Mouse (Mus musculus) hindbrain, embryonic 12.5 days (tissue): ENCODE results near the gene Slc9a5. TPM values are rescaled to one million over a fixed set of nuclear protein-coding genes. Genes with fewer than 3 reads are reported as not detected.
A peak's percentile ranks its signal among the peaks of the same experiment; 100 is the strongest.

Source experiments
- ATAC-seq: fragments of 200-750 bp; cut with Nextera tagmentation; 2 replicates; pipeline ENCODE4 v1.8.0; 2017; ENCODE audit warnings: moderate TSS enrichment; ENCODE audit not compliant: low FRiP score
- H3K27ac ChIP-seq: fragments of 300-500 bp; sonication (generic); 2 replicates; pipeline ENCODE4 v1.5.1; 2016; ENCODE audit warnings: mild to moderate bottlenecking
- H3K27me3 ChIP-seq: fragments of 300-500 bp; sonication (generic); 2 replicates; pipeline ENCODE4 v1.6.1; 2016; ENCODE audit warnings: mild to moderate bottlenecking
- H3K36me3 ChIP-seq: fragments of 300-500 bp; sonication (generic); 2 replicates; pipeline ENCODE4 v1.6.1; 2016; ENCODE audit warnings: mild to moderate bottlenecking
- H3K4me1 ChIP-seq: fragments of 300-500 bp; sonication (generic); 2 replicates; pipeline ENCODE4 v1.6.1; 2016
- H3K4me2 ChIP-seq: fragments of 300-500 bp; sonication (generic); replicated peaks from 2 replicates; pipeline ENCODE4 v1.6.1; 2016; ENCODE audit warnings: mild to moderate bottlenecking
- H3K4me3 ChIP-seq: fragments of 300-500 bp; sonication (generic); 2 replicates; pipeline ENCODE4 v1.5.1; 2016; ENCODE audit warnings: mild to moderate bottlenecking
- H3K9ac ChIP-seq: fragments of 300-500 bp; sonication (generic); 2 replicates; pipeline ENCODE4 v1.6.1; 2016; ENCODE audit warnings: mild to moderate bottlenecking, moderate library complexity
- H3K9me3 ChIP-seq: fragments of 300-500 bp; sonication (generic); replicated peaks from 2 replicates; pipeline ENCODE4 v1.6.1; 2016; ENCODE audit warnings: mild to moderate bottlenecking
- WGBS: fragments of 180-500 bp; shearing (Covaris S2); methylation state at CpG from one replicate; pipeline ENCODE4 v1.1.7; 2016; 5-methylcytosine and 5-hydroxymethylcytosine counted together
- polyA plus RNA-seq: library from polyadenylated mRNA; unstranded; fragments of >200 nt; fragmentation: Nextera tagmentation; extraction: Ambion mirVana; gene quantifications from 2 replicates; pipeline ENCODE4 v1.2.1, GENCODE M21; 2016

Gene Slc9a5
- polyA plus RNA-seq, 1 experiment from 2014 or later, result 7.2 TPM

GRCm38 (mm10) chr8:105347428-105348221 is 1.0 kb upstream of the Slc9a5 start, which contains the start of gene Fhod1:
Gene Fhod1 (minus strand): TSS chr8:105347953.
- peak within 1 kb of the TSS; percentile 99 for H3K4me2 ChIP-seq
- peak within 1 kb of the TSS; percentile 58 for H3K27ac ChIP-seq
- no peaks in the 10 kb centered on the region; the same call in 1 of the 2 replicates for H3K36me3 ChIP-seq
- no peaks in the 10 kb centered on the region for H3K9me3 ChIP-seq
- H3K4me1 ChIP-seq, result peaks cover 33% of the 10 kb centered on the region
- peak within 1 kb of the TSS; percentile 70 for H3K4me3 ChIP-seq
- H3K9ac ChIP-seq, result peak within 1 kb of the TSS; percentile 85
- peak; percentile 85 for ATAC-seq
- under 1% methylated on average over 53 of the region's 53 CpGs for WGBS
- peaks cover 16% of the 10 kb centered on the region for H3K27me3 ChIP-seq

- Histone ChIP-seq H3K9me3 (no peaks in the 10 kb centered on the region), H3K27ac (peak overlapping the region; percentile 58), H3K4me2 (peak overlapping the region; percentile 99), H3K9ac (peak overlapping the region; percentile 85), H3K4me3 (peak overlapping the region; percentile 70), H3K4me1 (peaks cover 33% of the 10 kb centered on the region), H3K27me3 (peaks cover 16% of the 10 kb centered on the region), H3K36me3 (peaks cover 3% of the 10 kb centered on the region; the same call in 1 of the 2 replicates)
- ATAC-seq, result peak; percentile 39
- under 1% methylated on average over 48 of the region's 48 CpGs for WGBS
Observed at GRCm38 (mm10) chr8:105349096-105349771, 591 bp downstream of the Slc9a5 start.

- no peak overlapping the region for H3K27ac ChIP-seq
- peak overlapping the region; percentile 70 for H3K4me3 ChIP-seq
- peak overlapping the region; percentile 99 for H3K4me2 ChIP-seq
- peak overlapping the region; percentile 85; the same call in 1 of the 2 replicates for H3K9ac ChIP-seq
- peaks cover 3% of the 10 kb centered on the region; the same call in 1 of the 2 replicates for H3K36me3 ChIP-seq
- WGBS, result 38% methylated on average over 7 of the region's 7 CpGs
- peaks cover 16% of the 10 kb centered on the region for H3K27me3 ChIP-seq
- H3K4me1 ChIP-seq, result peaks cover 36% of the 10 kb centered on the region
- ATAC-seq, result no peak
- no peaks in the 10 kb centered on the region for H3K9me3 ChIP-seq
Observed at GRCm38 (mm10) chr8:105350186-105350585, 1.5 kb downstream of the Slc9a5 start.

GRCm38 (mm10) chr8:105353583-105354135 is 5.0 kb downstream of the Slc9a5 start:
- 78% methylated on average over 8 of the region's 8 CpGs for WGBS
- 0 out of 2 replicates have a peak, but pooled peaks cover 7% of the 10 kb centered on the region for H3K27me3 ChIP-seq
- no peak overlapping the region for H3K27ac ChIP-seq

GRCm38 (mm10) chr8:105354549-105354948 is 5.9 kb downstream of the Slc9a5 start:
- no peak overlapping the region for H3K4me2 ChIP-seq
- no peak for ATAC-seq
- no peaks in the 10 kb centered on the region for H3K9me3 ChIP-seq
- 87% methylated on average over 4 of the region's 4 CpGs for WGBS
- H3K36me3 ChIP-seq, result peaks cover 12% of the 10 kb centered on the region; the same call in 1 of the 2 replicates
- H3K4me3 ChIP-seq, result no peak overlapping the region
- peaks cover 18% of the 10 kb centered on the region for H3K4me1 ChIP-seq
- H3K27ac ChIP-seq, result no peak overlapping the region
- no peak overlapping the region for H3K9ac ChIP-seq
- H3K27me3 ChIP-seq, result 0 out of 2 replicates have a peak, but pooled peaks cover 7% of the 10 kb centered on the region

More at GRCm38 (mm10) chr8:105353583-105354135, 5.0 kb downstream of the Slc9a5 start:
- Histone ChIP-seq H3K4me2 (no peak overlapping the region), H3K36me3 (peaks cover 12% of the 10 kb centered on the region; the same call in 1 of the 2 replicates), H3K4me1 (peaks cover 18% of the 10 kb centered on the region), H3K9ac (no peak overlapping the region), H3K9me3 (no peaks in the 10 kb centered on the region), H3K4me3 (no peak overlapping the region)
- ATAC-seq, result no peak

GRCm38 (mm10) chr8:105355179-105356024 is 6.8 kb downstream of the Slc9a5 start:
- H3K4me2 ChIP-seq, result no peak overlapping the region
- H3K9ac ChIP-seq, result no peak overlapping the region

GRCm38 (mm10) chr8:105356681-105357080 is 8.0 kb downstream of the Slc9a5 start:
- 88% methylated on average over 14 of the region's 14 CpGs for WGBS
- H3K27me3 ChIP-seq, result 0 out of 2 replicates have a peak, but pooled peaks cover 4% of the 10 kb centered on the region
- no peak overlapping the region for H3K4me2 ChIP-seq
- no peak overlapping the region for H3K27ac ChIP-seq
- no peak overlapping the region for H3K4me3 ChIP-seq
- peaks cover 10% of the 10 kb centered on the region; the same call in 1 of the 2 replicates for H3K4me1 ChIP-seq
- peaks cover 12% of the 10 kb centered on the region; the same call in 1 of the 2 replicates for H3K36me3 ChIP-seq
- no peaks in the 10 kb centered on the region for H3K9me3 ChIP-seq
- no peak for ATAC-seq
- no peak overlapping the region for H3K9ac ChIP-seq

More at GRCm38 (mm10) chr8:105355179-105356024, 6.8 kb downstream of the Slc9a5 start:
- no peak overlapping the region for H3K27ac ChIP-seq
- peaks cover 13% of the 10 kb centered on the region for H3K4me1 ChIP-seq
- H3K9me3 ChIP-seq, result no peaks in the 10 kb centered on the region
- H3K36me3 ChIP-seq, result peaks cover 12% of the 10 kb centered on the region; the same call in 1 of the 2 replicates
- WGBS, result 54% methylated on average over 26 of the region's 26 CpGs
- 0 out of 2 replicates have a peak, but pooled peaks cover 7% of the 10 kb centered on the region for H3K27me3 ChIP-seq
- no peak for ATAC-seq
- no peak overlapping the region for H3K4me3 ChIP-seq

- H3K4me2 ChIP-seq, result no peak overlapping the region
- peak; percentile 19; the same call in 1 of the 2 replicates for ATAC-seq
- peak overlapping the region; percentile 18; the same call in 1 of the 2 replicates for H3K9ac ChIP-seq
- H3K36me3 ChIP-seq, result peaks cover 10% of the 10 kb centered on the region; the same call in 1 of the 2 replicates
- no peak overlapping the region for H3K4me3 ChIP-seq
- H3K27ac ChIP-seq, result no peak overlapping the region
- WGBS, result 61% methylated on average over 15 of the region's 15 CpGs
- 0 out of 2 replicates have a peak, but pooled peaks cover 4% of the 10 kb centered on the region for H3K27me3 ChIP-seq
- H3K9me3 ChIP-seq, result no peaks in the 10 kb centered on the region
- H3K4me1 ChIP-seq, result peaks cover 10% of the 10 kb centered on the region; the same call in 1 of the 2 replicates
Observed at GRCm38 (mm10) chr8:105359208-105359607, 10.6 kb downstream of the Slc9a5 start.

- no peak overlapping the region for H3K4me2 ChIP-seq
- H3K4me1 ChIP-seq, result peaks cover 10% of the 10 kb centered on the region; the same call in 1 of the 2 replicates
- WGBS, result 49% methylated on average over 4 of the region's 4 CpGs
- 0 out of 2 replicates have a peak, but pooled peaks cover 4% of the 10 kb centered on the region for H3K27me3 ChIP-seq
- no peak overlapping the region for H3K4me3 ChIP-seq
- no peaks in the 10 kb centered on the region for H3K9me3 ChIP-seq
- no peak overlapping the region for H3K27ac ChIP-seq
- peaks cover 13% of the 10 kb centered on the region; the same call in 1 of the 2 replicates for H3K36me3 ChIP-seq
- H3K9ac ChIP-seq, result peak overlapping the region; percentile 18; the same call in 1 of the 2 replicates
- ATAC-seq, result 0 out of 2 replicates have a peak, but pooled peaks have one; percentile 47
Observed at GRCm38 (mm10) chr8:105359646-105360045, 11.0 kb downstream of the Slc9a5 start.

GRCm38 (mm10) chr8:105361751-105362702 is 13.4 kb downstream of the Slc9a5 start:
- 0 out of 2 replicates have a peak, but pooled peaks cover 6% of the 10 kb centered on the region for H3K4me1 ChIP-seq
- no peak overlapping the region for H3K4me2 ChIP-seq
- H3K27ac ChIP-seq, result no peak overlapping the region
- ATAC-seq, result no peak
- H3K9ac ChIP-seq, result no peak overlapping the region
- peaks cover 5% of the 10 kb centered on the region for H3K36me3 ChIP-seq
- H3K4me3 ChIP-seq, result no peak overlapping the region
- WGBS, result 83% methylated on average over 12 of the region's 12 CpGs
- H3K27me3 ChIP-seq, result 0 out of 2 replicates have a peak, but pooled peaks cover 4% of the 10 kb centered on the region
- H3K9me3 ChIP-seq, result no peaks in the 10 kb centered on the region
